Mouse (Mus musculus) brain, embryonic 18.5 days (tissue): ENCODE results near the gene Hist1h1t.

ENCODE experiments used
- DNase-seq: peaks from one replicate; pipeline ENCODE4 v3.0.0-alpha.2; 2012; ENCODE audit warnings: low read depth, low spot score

Gene Hist1h1t

DNA sequence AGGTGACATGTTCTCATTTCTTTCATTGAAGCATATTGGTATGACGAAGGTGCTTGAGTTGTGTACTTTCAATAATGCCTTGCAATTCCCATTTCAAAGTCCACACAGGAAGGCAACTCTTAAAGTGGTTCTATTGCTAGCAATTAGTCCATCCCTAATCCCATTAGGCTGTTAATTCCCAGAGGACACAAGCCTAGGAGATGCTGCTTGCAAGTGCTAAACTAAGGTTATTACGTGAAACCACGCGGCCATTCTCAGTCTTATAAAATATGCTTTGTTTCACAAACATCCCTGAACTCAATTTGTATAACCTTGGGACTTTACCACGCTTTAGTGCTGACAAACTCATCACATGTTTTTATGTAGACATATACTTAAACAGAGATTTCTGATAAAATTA is 41.5 kb downstream of the Hist1h1t start:
- no peak for DNase-seq

GRCm38 (mm10) chr13:23738041-23738440 is 42.4 kb downstream of the Hist1h1t start:
- DNase-seq, result no peak

- DNase-seq, result no peak
Observed at GRCm38 (mm10) chr13:23738677-23739068, 43.1 kb downstream of the Hist1h1t start, which contains the start of gene Hist1h1c. Gene Hist1h1c (plus strand): TSS chr13:23738808.

DNA sequence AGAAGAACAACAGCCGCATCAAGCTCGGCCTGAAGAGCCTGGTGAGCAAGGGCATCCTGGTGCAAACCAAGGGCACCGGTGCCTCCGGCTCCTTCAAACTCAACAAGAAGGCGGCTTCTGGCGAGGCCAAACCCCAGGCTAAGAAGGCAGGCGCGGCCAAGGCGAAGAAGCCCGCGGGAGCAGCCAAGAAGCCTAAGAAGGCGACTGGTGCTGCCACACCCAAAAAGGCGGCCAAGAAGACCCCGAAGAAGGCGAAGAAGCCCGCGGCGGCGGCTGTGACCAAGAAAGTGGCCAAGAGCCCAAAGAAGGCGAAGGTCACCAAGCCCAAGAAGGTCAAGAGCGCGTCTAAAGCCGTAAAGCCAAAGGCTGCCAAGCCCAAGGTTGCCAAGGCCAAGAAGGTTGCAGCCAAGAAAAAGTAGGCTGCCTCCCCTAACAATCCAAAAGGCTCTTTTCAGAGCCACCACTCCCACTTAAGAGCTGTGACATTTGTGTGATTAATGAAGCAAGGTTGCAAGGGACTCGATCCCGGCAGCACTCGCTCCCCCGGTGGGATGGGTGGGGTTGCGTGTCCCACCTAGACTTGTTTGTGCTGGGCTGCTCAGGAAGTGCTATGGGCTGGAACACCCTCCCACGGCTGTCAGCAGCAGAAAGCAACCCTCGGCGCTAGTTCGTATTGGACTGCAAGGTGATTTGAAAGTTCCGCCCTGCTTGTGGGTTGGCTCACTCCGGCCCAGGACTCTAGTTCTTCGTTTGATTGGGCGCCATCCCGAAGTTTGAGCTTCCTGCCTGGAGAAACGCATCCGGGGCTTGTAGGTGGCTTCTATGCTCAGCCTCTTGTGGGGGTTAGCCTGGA is 43.7 kb downstream of the Hist1h1t start:
- DNase-seq, result peak; percentile 88

DNA sequence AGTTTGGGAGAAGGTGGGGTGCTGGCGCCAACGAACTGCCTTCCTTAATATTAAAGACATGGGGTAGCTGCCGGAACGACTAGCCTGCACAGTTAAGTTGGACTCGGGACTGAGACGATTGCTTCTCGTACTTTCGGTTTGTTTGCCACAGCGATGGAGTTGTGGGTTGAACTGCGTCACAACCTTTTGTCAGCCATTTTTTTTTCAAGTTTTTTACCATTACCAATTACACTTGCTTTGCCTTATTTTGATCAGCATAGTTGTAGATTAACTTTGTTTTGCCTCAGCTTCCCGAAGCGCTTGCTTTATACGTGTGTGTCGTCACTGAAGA is 44.3 kb downstream of the Hist1h1t start:
- DNase-seq, result no peak

- no peak for DNase-seq
Observed at GRCm38 (mm10) chr13:23740256-23740840, 44.7 kb downstream of the Hist1h1t start.

GRCm38 (mm10) chr13:23740910-23741309 is 45.3 kb downstream of the Hist1h1t start:
- DNase-seq, result no peak

- DNase-seq, result no peak
Observed at GRCm38 (mm10) chr13:23742007-23742406, 46.4 kb downstream of the Hist1h1t start.

GRCm38 (mm10) chr13:23743215-23743614 is 47.6 kb downstream of the Hist1h1t start:
- DNase-seq, result no peak

DNA sequence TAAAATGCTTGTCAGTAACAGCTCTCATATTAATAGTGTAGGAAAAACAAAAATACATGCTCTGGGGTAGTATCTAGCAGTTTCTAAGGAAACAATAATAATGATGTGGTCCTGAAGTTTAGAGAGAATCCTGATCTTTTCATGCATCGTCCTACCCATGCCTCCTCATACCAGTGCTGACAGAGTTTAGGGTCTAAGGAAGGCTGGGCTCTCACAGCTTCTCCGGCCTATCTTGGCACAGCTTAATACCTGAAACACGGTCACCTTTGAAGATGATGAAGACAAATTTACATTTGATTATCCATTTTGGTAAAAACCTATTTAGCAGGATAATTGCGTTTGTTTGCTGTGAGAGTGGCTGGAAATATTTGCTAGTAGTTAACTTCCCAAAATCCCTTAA is 48.3 kb downstream of the Hist1h1t start:
- DNase-seq, result no peak

GRCm38 (mm10) chr13:23744421-23745380 is 49.1 kb downstream of the Hist1h1t start:
- no peak for DNase-seq

DNA sequence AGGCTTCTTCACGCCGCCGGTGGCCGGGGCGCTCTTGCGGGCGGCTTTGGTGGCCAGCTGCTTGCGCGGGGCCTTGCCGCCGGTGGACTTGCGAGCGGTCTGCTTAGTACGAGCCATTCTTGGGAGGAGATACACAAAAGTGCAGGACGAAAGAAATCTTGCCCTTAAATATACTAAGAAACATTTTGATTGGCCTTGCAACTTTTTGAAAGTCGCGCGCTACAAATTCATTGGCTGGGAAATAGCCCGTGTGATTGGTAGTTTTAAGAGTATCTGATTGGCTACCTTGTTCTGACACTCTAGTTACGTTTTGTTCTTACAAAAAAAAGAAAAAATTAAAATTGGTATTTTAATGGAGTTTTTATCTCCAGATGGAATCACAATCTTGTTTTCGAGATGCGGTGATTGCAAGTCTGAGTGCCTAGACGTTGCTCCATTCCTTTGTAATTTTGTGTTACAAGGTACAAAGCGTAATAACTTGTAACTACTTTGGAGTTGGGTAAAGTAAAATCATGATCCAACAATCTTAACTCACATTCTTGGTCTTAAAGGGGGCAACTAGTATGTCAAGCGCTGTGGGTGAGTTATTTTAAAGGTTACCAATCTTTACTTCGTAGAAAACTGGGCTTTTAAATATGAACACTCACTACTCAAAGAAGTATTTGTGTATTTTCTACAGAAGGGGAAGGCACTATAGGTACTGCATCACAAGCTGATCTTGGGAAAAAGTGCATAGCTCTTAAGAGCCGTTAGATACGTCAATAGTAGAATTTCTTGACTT is 50.0 kb downstream of the Hist1h1t start, which contains the start of gene Hist1h3c:
Gene Hist1h3c (minus strand): TSS at position 222 of the 781 bp plus-strand sequence.
- DNase-seq, result no peak
